Mouse (Mus musculus) liver, embryonic 15.5 days (tissue): Measurements from ENCODE around the gene Fmo1. TPM values are rescaled to one million over a fixed set of nuclear protein-coding genes. Genes with fewer than 3 reads are reported as not detected.
A peak's percentile ranks its signal among the peaks of the same experiment; 100 is the strongest.

Experiments
- ATAC-seq: fragments of 200-750 bp; cut with Nextera tagmentation; 2 replicates; pipeline ENCODE4 v1.8.0; 2017; ENCODE audit warnings: moderate number of reproducible peaks, mild to moderate bottlenecking, moderate library complexity; ENCODE audit not compliant: insufficient read depth
- H3K27ac ChIP-seq: fragments of 300-500 bp; sonication (generic); replicated peaks from 2 replicates; pipeline ENCODE4 v1.5.1; 2015; ENCODE audit warnings: mild to moderate bottlenecking, inconsistent platforms
- H3K27me3 ChIP-seq: fragments of 300-500 bp; sonication (generic); 2 replicates; pipeline ENCODE4 v1.6.1; 2015; ENCODE audit warnings: mild to moderate bottlenecking, inconsistent platforms
- H3K36me3 ChIP-seq: fragments of 300-500 bp; sonication (generic); replicated peaks from 2 replicates; pipeline ENCODE4 v1.6.1; 2015; ENCODE audit warnings: moderate library complexity, mild to moderate bottlenecking, inconsistent platforms
- H3K4me1 ChIP-seq: fragments of 300-500 bp; sonication (generic); replicated peaks from 2 replicates; pipeline ENCODE4 v1.6.1; 2015; ENCODE audit warnings: inconsistent platforms
- H3K4me2 ChIP-seq: fragments of 300-500 bp; sonication (generic); 2 replicates; pipeline ENCODE4 v1.6.1; 2015; ENCODE audit warnings: moderate library complexity, mild to moderate bottlenecking, inconsistent platforms
- H3K4me3 ChIP-seq: fragments of 300-500 bp; sonication (generic); replicated peaks from 2 replicates; pipeline ENCODE4 v1.5.1; 2015; ENCODE audit warnings: mild to moderate bottlenecking, inconsistent platforms
- H3K9ac ChIP-seq: fragments of 300-500 bp; sonication (generic); 2 replicates; pipeline ENCODE4 v1.6.1; 2015; ENCODE audit warnings: moderate library complexity, mild to moderate bottlenecking, inconsistent platforms
- H3K9me3 ChIP-seq: fragments of 300-500 bp; sonication (generic); replicated peaks from 2 replicates; pipeline ENCODE4 v1.6.1; 2016; ENCODE audit warnings: inconsistent platforms
- WGBS: fragments of 180-500 bp; shearing (Covaris S2); methylation state at CpG from one replicate; pipeline ENCODE4 v1.1.7; 2015; ENCODE audit warnings: mixed read lengths; ENCODE audit not compliant: insufficient replicate concordance; 5-methylcytosine and 5-hydroxymethylcytosine counted together
- polyA plus RNA-seq: library from polyadenylated mRNA; unstranded; fragments of >200 nt; fragmentation: Nextera tagmentation; extraction: Ambion mirVana; gene quantifications from 2 replicates; pipeline ENCODE4 v1.2.1, GENCODE M21; 2015

Fmo1 gene
- 29.4 and 34.5 TPM in 2 replicates for polyA plus RNA-seq

DNA sequence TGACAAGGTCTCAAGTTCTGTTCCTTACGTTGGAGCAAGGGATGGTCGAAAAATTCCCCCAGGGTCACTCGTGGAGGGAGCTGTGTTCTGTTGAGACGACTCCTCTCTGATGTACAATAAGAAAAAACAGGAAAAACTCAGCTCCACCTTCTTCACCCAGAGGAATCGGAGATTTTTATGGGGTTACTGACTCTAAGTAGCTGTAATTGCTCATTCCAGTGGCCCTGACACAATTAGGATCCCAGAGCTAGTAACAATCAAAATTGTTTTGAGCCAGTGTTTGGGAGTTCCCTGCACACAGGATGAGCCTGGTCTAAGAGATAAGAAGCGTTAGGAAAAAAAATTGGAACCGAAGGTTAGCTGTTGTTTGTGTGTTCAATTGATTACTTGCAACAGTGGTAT, at the start of gene Fmo1:
TSS of gene Fmo1 (minus strand) at position 331 of the 402 bp plus-strand sequence.
- Histone ChIP-seq H3K27me3 (no peaks in the 10 kb centered on the region), H3K4me3 (peak within 1 kb of the TSS; percentile 25), H3K9ac (no peak within 1 kb of the TSS), H3K4me1 (0 out of 2 replicates have a peak, but pooled peaks cover 3% of the 10 kb centered on the region), H3K36me3 (no peaks in the 10 kb centered on the region), H3K27ac (0 out of 2 replicates have a peak within 1 kb of the TSS, but pooled peaks have one; percentile 14), H3K4me2 (peak within 1 kb of the TSS; percentile 23), H3K9me3 (no peaks in the 10 kb centered on the region)
- peak; percentile 50 for ATAC-seq
- 9% methylated on average over 7 of the region's 7 CpGs for WGBS

DNA sequence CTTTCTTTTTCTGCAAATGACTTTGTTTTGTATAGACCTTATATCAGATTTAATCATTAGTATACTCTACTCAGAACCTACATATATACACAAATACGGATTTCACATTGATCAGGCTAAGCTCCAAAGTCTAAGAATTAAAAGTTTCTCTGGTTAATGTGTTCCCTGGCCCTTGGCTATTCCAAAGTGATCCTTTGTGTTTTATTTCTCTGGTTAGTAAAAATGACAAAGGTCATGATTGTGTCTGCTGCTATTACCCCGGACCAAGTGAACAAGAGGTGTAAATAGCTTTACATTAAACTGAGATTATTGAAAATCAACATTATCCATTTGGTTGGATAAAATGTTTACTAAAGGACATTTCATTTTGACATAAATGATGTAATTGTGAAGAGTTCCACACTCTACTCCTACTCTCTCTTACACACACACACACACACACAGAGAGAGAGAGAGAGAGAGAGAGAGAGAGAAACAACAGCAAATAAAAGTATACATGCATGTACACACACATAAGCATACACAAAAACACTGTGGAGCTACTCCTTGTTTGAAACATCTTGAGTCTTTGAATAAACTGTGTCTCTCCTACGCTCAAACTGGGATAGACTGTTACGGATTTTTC, 48.6 kb upstream of the Fmo1 start:
- WGBS = 57% methylated on average over 4 of the region's 4 CpGs
- H3K4me2 ChIP-seq = no peak overlapping the region
- no peaks in the 10 kb centered on the region for H3K9me3 ChIP-seq
- H3K27ac ChIP-seq = no peak overlapping the region
- no peaks in the 10 kb centered on the region for H3K36me3 ChIP-seq
- no peaks in the 10 kb centered on the region for H3K4me1 ChIP-seq
- H3K4me3 ChIP-seq = no peak overlapping the region
- ATAC-seq = no peak
- no peaks in the 10 kb centered on the region for H3K27me3 ChIP-seq
- H3K9ac ChIP-seq = no peak overlapping the region

DNA sequence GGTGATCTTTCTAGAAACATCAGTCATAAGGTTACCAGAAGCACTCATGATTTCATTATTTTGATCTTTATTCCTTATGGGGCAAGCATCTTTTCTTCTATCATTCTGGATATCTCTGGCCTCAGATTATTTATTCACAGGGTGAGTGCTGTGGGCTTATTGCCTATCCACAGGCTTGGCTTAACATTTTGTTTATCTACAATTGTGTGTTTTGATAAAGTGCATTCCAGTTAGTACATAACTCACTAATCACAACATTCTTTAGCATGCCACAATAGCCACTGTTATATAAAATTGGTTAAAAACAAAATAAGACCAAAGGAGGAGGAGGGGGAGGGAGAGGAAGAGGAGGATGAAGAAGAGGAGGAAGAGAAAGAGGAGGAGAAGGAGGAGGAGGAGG, 45.7 kb upstream of the Fmo1 start:
- no peak for ATAC-seq
- Histone ChIP-seq H3K36me3 (no peaks in the 10 kb centered on the region), H3K9ac (no peak overlapping the region), H3K4me3 (no peak overlapping the region), H3K4me1 (no peaks in the 10 kb centered on the region), H3K4me2 (no peak overlapping the region), H3K9me3 (no peaks in the 10 kb centered on the region), H3K27ac (no peak overlapping the region), H3K27me3 (no peaks in the 10 kb centered on the region)

DNA sequence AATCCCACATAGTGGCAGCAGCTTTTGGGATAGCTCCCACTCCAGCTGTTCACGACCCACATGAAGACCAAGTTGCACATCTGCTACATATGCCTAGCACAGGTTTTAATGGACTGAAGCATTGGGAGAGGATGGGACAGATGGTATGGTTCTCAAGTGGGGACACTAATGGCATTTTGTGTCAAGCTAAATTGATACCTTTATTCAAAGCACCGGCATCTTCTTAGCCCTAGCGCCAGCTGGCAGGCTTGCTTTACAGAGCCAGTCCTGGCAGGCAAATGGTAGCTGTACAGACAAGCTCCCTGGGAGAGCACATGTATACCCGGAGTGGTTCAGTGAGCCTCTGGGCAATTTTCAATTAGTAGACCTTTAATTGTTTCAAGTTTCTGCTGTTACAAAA, 35.5 kb upstream of the Fmo1 start:
- Histone ChIP-seq H3K4me2 (no peak overlapping the region), H3K36me3 (no peaks in the 10 kb centered on the region), H3K9ac (no peak overlapping the region), H3K27ac (no peak overlapping the region), H3K27me3 (no peaks in the 10 kb centered on the region), H3K4me1 (no peaks in the 10 kb centered on the region), H3K9me3 (no peaks in the 10 kb centered on the region), H3K4me3 (no peak overlapping the region)
- 70% methylated on average over 4 of the region's 4 CpGs for WGBS
- ATAC-seq = no peak

DNA sequence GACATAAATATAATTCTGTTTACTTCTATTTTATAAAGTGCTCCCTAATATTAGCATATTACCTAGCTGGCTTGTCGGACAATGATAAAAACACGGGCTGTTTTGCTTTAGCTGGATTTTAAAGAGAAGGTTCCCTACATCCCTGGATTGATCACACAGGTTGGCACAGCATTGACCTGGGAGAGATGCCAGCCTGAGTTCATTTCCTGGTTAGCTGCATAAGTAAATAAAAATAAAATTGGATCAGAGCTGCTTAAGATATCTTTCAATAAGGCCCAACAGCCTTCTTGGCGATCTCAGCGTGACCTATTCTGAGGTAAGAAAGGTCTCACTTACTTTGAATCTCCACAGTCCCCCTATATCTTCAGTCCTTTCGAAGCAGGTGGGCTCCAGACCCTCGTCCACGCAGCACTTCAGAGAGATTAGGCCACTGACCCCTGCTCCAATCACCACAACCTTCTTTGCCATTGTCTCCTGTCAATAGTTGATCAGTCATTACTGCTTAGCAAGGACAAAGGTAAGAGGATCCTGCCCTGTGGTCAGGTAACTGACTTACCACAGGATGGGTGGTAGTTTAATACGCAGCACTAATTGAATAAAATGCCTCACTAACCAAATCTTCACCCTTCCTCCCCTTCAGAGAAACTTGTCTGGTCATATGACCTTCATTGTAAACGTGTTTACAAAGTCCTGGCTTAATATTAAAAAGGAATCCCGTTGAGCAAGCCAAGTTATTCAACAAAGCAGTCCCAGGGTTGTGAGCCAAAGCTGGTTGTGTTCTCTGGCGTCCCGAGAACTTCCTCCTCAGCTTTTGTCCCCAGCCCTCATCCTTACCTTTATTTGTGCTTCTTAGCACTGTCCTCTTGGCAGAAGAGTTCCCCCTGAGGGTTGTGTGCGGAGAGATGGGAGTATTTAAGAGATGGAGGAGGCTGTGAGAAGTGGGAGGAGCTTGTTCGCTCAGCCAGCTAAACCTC, 31.7 kb upstream of the Fmo1 start, which contains the start of gene Fmo2:
TSS of gene Fmo2 (minus strand) at position 889 of the 974 bp plus-strand sequence.
- no peak for ATAC-seq

DNA sequence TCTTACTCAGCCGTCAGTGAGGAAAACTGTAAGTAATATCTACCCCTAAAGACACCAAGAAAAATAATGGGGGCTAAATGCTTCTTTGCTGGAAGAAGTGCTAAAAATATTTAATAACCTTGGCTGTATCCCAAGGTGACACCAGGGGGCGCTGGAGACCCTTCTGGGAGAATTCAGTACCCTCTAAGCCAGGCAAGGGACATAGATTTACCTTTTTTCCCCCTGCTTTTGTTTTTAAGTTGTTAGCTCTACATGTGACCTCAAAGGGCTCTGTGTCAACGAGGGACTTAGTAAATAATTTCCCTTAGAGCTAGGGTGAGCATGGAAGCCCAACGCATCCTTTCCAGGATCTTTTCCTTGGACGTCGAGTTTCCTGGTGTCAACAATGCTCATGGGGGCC, 29.5 kb upstream of the Fmo1 start:
- H3K27ac ChIP-seq = no peak overlapping the region
- no peaks in the 10 kb centered on the region for H3K9me3 ChIP-seq
- 41% methylated on average over 6 of the region's 6 CpGs for WGBS
- H3K9ac ChIP-seq = no peak overlapping the region
- no peaks in the 10 kb centered on the region for H3K27me3 ChIP-seq
- no peaks in the 10 kb centered on the region for H3K4me1 ChIP-seq
- H3K36me3 ChIP-seq = no peaks in the 10 kb centered on the region
- no peak overlapping the region for H3K4me3 ChIP-seq
- no peak for ATAC-seq
- no peak overlapping the region for H3K4me2 ChIP-seq

More for the DNA sequence above, 31.7 kb upstream of the Fmo1 start, which contains the start of gene Fmo2:
- H3K4me3 ChIP-seq = no peak within 1 kb of the TSS
- no peaks in the 10 kb centered on the region for H3K36me3 ChIP-seq
- no peaks in the 10 kb centered on the region for H3K27me3 ChIP-seq
- WGBS = 51% methylated on average over 14 of the region's 14 CpGs
- no peak within 1 kb of the TSS for H3K4me2 ChIP-seq
- H3K27ac ChIP-seq = no peak within 1 kb of the TSS
- no peaks in the 10 kb centered on the region for H3K9me3 ChIP-seq
- no peak within 1 kb of the TSS for H3K9ac ChIP-seq
- H3K4me1 ChIP-seq = no peaks in the 10 kb centered on the region

DNA sequence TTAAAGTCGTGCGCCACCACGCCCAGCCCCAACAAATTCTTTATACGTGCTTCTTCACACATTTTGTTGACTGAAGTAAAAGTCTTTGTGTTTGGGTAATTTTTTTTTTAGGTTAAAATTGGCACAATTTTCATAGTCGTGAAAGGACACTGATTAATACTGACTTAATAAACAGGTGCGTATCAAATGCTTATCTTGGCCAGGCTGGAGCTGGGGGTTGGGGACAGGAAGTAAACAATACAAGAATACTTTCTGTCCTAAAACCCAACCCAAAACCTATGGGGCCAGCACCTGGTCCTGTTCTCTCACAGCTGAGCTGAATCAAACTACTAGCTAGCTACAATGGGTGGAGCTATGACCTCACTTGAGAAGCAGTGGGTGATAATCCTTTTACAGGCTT, 26.6 kb upstream of the Fmo1 start:
- H3K27ac ChIP-seq = no peak overlapping the region

DNA sequence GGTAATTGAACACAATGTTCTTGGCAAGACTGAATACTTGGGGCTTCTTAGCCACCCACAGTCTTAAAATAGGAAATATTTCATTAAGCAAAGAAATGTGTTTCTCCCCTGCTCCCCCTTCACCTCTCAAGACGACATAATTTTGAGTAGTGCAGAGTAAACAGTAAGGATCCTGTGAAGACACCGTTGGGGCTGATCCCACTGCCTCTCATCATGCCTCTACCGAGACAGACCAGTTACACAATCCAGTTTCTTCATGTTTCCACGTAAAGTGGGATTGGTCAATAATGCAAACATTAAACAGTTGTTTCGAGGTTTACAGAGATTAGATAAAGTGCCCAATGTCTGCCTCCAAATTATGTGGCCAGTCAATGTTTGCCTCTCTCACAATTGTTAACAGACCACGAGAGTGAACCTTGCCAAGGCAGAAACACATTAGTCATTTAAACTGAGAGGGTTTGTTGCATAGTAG, 25.6 kb upstream of the Fmo1 start:
- no peak overlapping the region for H3K27ac ChIP-seq

More for the DNA sequence above, 26.6 kb upstream of the Fmo1 start:
- H3K4me2 ChIP-seq = no peak overlapping the region
- H3K36me3 ChIP-seq = no peaks in the 10 kb centered on the region
- no peaks in the 10 kb centered on the region for H3K4me1 ChIP-seq
- 77% methylated on average over 6 of the region's 6 CpGs for WGBS
- H3K9me3 ChIP-seq = no peaks in the 10 kb centered on the region
- H3K4me3 ChIP-seq = no peak overlapping the region
- ATAC-seq = no peak
- H3K9ac ChIP-seq = no peak overlapping the region
- no peaks in the 10 kb centered on the region for H3K27me3 ChIP-seq

DNA sequence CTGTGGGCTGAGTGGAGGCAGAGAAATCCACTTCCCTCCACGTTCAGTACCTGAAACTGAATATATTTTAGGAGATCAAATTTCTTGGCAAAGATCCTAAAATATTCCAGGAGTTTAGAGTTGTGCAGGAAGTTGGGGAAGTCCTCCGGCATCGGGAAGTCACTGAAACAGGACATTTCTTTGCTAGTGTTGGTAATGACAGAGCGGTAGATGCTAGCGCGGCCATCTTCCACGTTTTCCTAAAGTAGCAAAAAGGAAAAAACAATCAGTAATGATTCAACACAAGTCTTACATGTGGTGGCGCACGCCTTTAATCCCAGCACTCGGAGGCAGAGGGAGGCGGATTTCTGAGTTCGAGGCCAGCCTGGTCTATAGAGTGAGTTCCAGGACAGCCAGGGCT, 22.2 kb upstream of the Fmo1 start:
- Histone ChIP-seq H3K27ac (no peak overlapping the region), H3K27me3 (no peaks in the 10 kb centered on the region), H3K4me3 (no peak overlapping the region), H3K36me3 (no peaks in the 10 kb centered on the region), H3K9me3 (no peaks in the 10 kb centered on the region), H3K9ac (no peak overlapping the region), H3K4me1 (0 out of 2 replicates have a peak, but pooled peaks cover 2% of the 10 kb centered on the region), H3K4me2 (no peak overlapping the region)
- ATAC-seq = no peak
- WGBS = 75% methylated on average over 12 of the region's 12 CpGs

More for the DNA sequence above, 25.6 kb upstream of the Fmo1 start:
- peak; percentile 62 for ATAC-seq
- WGBS = 21% methylated on average over 6 of the region's 6 CpGs
- H3K27me3 ChIP-seq = no peaks in the 10 kb centered on the region
- H3K4me2 ChIP-seq = no peak overlapping the region
- no peaks in the 10 kb centered on the region for H3K36me3 ChIP-seq
- H3K4me3 ChIP-seq = no peak overlapping the region
- H3K4me1 ChIP-seq = no peaks in the 10 kb centered on the region
- no peak overlapping the region for H3K9ac ChIP-seq
- H3K9me3 ChIP-seq = no peaks in the 10 kb centered on the region

DNA sequence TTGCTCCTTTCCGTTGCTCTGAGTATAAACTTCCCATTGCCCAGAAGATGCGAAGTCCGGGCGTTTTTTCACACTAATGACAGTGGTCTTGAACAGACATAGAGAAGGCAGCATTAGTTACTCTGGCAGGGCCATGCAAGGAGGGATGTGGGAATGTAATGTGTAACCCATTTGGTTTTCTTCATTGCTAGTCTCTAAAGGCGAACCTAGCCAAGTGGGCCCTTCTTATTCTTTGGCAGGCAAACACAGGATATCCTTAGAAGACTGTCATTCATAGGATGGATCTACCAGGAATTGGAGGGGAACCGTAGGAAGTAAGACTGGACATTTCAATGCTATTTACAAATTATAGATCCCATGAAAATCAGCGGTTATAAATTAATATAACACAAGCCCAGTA, 21.2 kb upstream of the Fmo1 start:
- Histone ChIP-seq H3K27ac (no peak overlapping the region), H3K9me3 (no peaks in the 10 kb centered on the region), H3K4me1 (0 out of 2 replicates have a peak, but pooled peaks cover 2% of the 10 kb centered on the region), H3K27me3 (no peaks in the 10 kb centered on the region), H3K9ac (no peak overlapping the region), H3K4me2 (no peak overlapping the region), H3K4me3 (no peak overlapping the region), H3K36me3 (no peaks in the 10 kb centered on the region)
- no peak for ATAC-seq
- 80% methylated on average over 7 of the region's 7 CpGs for WGBS
